Mouse (Mus musculus) gastrocnemius, adult 8-10 months (tissue): ENCODE results near the gene Olfr493. TPM values are rescaled to one million over a fixed set of nuclear protein-coding genes. Genes with fewer than 3 reads are reported as not detected.

Experiments
- DNase-seq, 2 experiments: peaks; one replicate each; pipeline ENCODE4 v3.0.0; 2022; ENCODE audit warnings: low spot score in 2 of 2
- total RNA-seq, 4 experiments: library from RNA; stranded (reverse); gene quantifications; 2 replicates each; pipeline ENCODE4 v1.2.4; 2022

Gene Olfr493
- total RNA-seq = not detected

- no peak for DNase-seq
These were observed at the start of gene Olfr493 for GRCm38 (mm10) chr7:108346879-108347278. Olfr493 (minus strand) TSS chr7:108346979.

- DNase-seq = no peak
These were observed 46.1 kb upstream of the Olfr493 start, which contains the start of gene Olfr495 for GRCm38 (mm10) chr7:108392867-108393266. Olfr495 (plus strand) TSS chr7:108393167.

- DNase-seq = no peak
These were observed 18.3 kb upstream of the Olfr493 start, which contains the start of gene Olfr494 for GRCm38 (mm10) chr7:108365035-108365434. Olfr494 (plus strand) TSS chr7:108365335.

GRCm38 (mm10) chr7:108323574-108323973 is 23.2 kb downstream of the Olfr493 start, which contains the start of gene Olfr492:
Olfr492 (minus strand) TSS chr7:108323674.
- no peak for DNase-seq

- DNase-seq = no peak
These were observed 33.6 kb downstream of the Olfr493 start, which contains the start of gene Olfr491 for GRCm38 (mm10) chr7:108313151-108313550. Olfr491 (plus strand) TSS chr7:108313451.

Other genes starting within 250 kb of the Olfr493 start
- under 1 TPM; 0.46 to 0.88 (median 0.60) TPM for gene Olfr482, start 249.4 kb downstream of the Olfr493 start, total RNA-seq
- not detected for gene Olfr483, start 246.1 kb downstream of the Olfr493 start, total RNA-seq
- not detected for gene Olfr484, start 219.5 kb downstream of the Olfr493 start, total RNA-seq
- not detected for gene Olfr485, start 187.1 kb downstream of the Olfr493 start, total RNA-seq
- not detected for gene Olfr486, start 174.2 kb downstream of the Olfr493 start, total RNA-seq
- gene Olfr487, start 132.3 kb downstream of the Olfr493 start, total RNA-seq = not detected
- gene Olfr488, start 88.6 kb downstream of the Olfr493 start, total RNA-seq = not detected
- not detected for gene Olfr490, start 58.0 kb downstream of the Olfr493 start, total RNA-seq
- not detected for gene Olfr491, start 33.5 kb downstream of the Olfr493 start, total RNA-seq
- not detected for gene Olfr492, start 23.3 kb downstream of the Olfr493 start, total RNA-seq
- gene Olfr494, start 18.4 kb upstream of the Olfr493 start, total RNA-seq = not detected
- gene Olfr495, start 46.2 kb upstream of the Olfr493 start, total RNA-seq = not detected
- gene Olfr497, start 73.4 kb upstream of the Olfr493 start, total RNA-seq = not detected
- gene Olfr498, start 118.3 kb upstream of the Olfr493 start, total RNA-seq = not detected
- not detected for gene Olfr502, start 178.1 kb upstream of the Olfr493 start, total RNA-seq
- gene Olfr503, start 197.5 kb upstream of the Olfr493 start, total RNA-seq = not detected
- gene Olfr504, start 218.8 kb upstream of the Olfr493 start, total RNA-seq = not detected